In the genomic region with DNA sequence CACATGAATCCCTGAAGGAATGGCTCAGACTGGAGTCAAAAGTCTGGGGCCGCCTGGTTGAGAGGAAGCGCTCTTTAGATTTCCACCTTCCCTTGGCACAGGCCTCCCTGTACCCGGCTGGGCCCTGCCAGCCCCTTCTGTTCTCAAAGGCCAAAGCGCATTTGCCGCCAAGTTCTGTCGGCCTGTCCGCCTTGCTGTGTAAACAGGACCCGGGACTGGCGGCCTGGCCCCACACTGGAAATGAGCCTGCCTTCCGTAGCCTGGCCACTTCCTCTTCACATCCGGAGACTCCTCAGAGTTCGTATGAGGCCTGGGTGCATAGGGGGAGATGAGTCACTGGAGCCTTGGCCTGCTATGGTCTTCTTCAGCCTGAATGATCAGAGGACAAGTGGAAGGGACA, we compare ENCODE assay signal across 9 mouse cellular contexts. TPM values are rescaled to one million over a fixed set of nuclear protein-coding genes. Genes with fewer than 3 reads are reported as not detected.
A peak's percentile ranks its signal among the peaks of the same experiment; 100 is the strongest.
DNase-seq lines count a peak whose midpoint lies in the region; ATAC-seq lines count a peak whose summit lies in the region.
"Had no signal": no experiment of that assay in that cellular context is flagged by ENCODE, and none has a peak within 500 bp of the region (broad histone marks: within the 10 kb centered on the region; RNA-seq: fewer than 3 reads in every experiment).

No protein-coding gene starts in this region.

- H3K4me3 ChIP-seq in hindbrain, embryonic 16.5 days (ENCODE audit: low read length), result no peak overlapping the region
- no peak overlapping the region for H3K4me3 ChIP-seq in hindbrain, embryonic 14.5 days (replicated peaks; ENCODE audit: low read length)
- no peak overlapping the region for H3K4me3 ChIP-seq in heart, embryonic 10.5 days
- no peak overlapping the region for H3K4me3 ChIP-seq in macrophage (ENCODE audit: inconsistent target)

- no peak overlapping the region for H3K9ac ChIP-seq in hindbrain, embryonic 16.5 days (ENCODE audit: low read depth, low read length)
- no peak overlapping the region for H3K9ac ChIP-seq in hindbrain, embryonic 14.5 days

- H3K4me2 ChIP-seq in hindbrain, embryonic 16.5 days (ENCODE audit: low read length), result no peak overlapping the region
- H3K4me2 ChIP-seq in hindbrain, embryonic 14.5 days (replicated peaks), result no peak overlapping the region

- no peaks in the 10 kb centered on the region for H3K36me3 ChIP-seq in hindbrain, embryonic 16.5 days (ENCODE audit: control insufficient read depth, insufficient read depth, low read length)
- H3K36me3 ChIP-seq in hindbrain, embryonic 14.5 days (replicated peaks; ENCODE audit: control insufficient read depth, insufficient read depth), result no peaks in the 10 kb centered on the region
- no peaks in the 10 kb centered on the region for H3K36me3 ChIP-seq in heart, embryonic 10.5 days
- no peaks in the 10 kb centered on the region for H3K36me3 ChIP-seq in macrophage (ENCODE audit: inconsistent target)

- DNase-seq in hindbrain, embryonic 14.5 days (ENCODE audit: low spot score), result no peak
- peak; percentile 60 for DNase-seq in adrenal gland, postnatal 36 days
- no peak for DNase-seq in heart, embryonic 10.5 days (ENCODE audit: low spot score)
- DNase-seq in kidney, postnatal 10 days, result peak; percentile 71
- no peak for DNase-seq in spleen, adult 18-20 months
- DNase-seq in yolk sac, embryonic 10.5 days (ENCODE audit: low spot score), result no peak

- 0 out of 2 replicates have a peak, but pooled peaks cover 4% of the 10 kb centered on the region for H3K27me3 ChIP-seq in hindbrain, embryonic 16.5 days (replicated peaks; ENCODE audit: control insufficient read depth, insufficient read depth, low read length)
- H3K27me3 ChIP-seq in hindbrain, embryonic 14.5 days (ENCODE audit: control insufficient read depth, insufficient read depth, low read length), result peaks cover 9% of the 10 kb centered on the region; the same call in 1 of the 2 replicates
- H3K27me3 ChIP-seq in heart, embryonic 10.5 days (ENCODE audit: insufficient read depth, poor library complexity, severe bottlenecking), result no peaks in the 10 kb centered on the region

- H3K4me1 ChIP-seq in hindbrain, embryonic 16.5 days (ENCODE audit: control insufficient read depth, insufficient read depth, low read depth, low read length), result peaks cover 11% of the 10 kb centered on the region
- peaks cover under 1% of the 10 kb centered on the region; the same call in 1 of the 2 replicates for H3K4me1 ChIP-seq in hindbrain, embryonic 14.5 days (replicated peaks; ENCODE audit: control insufficient read depth, insufficient read depth, low read length)
- H3K4me1 ChIP-seq in heart, embryonic 10.5 days, result peaks cover 57% of the 10 kb centered on the region

- H3K9me3 ChIP-seq in hindbrain, embryonic 16.5 days (ENCODE audit: control insufficient read depth, low read length), result no peaks in the 10 kb centered on the region
- no peaks in the 10 kb centered on the region for H3K9me3 ChIP-seq in hindbrain, embryonic 14.5 days (ENCODE audit: control insufficient read depth, low read length)
- H3K9me3 ChIP-seq in heart, embryonic 10.5 days, result no peaks in the 10 kb centered on the region

- WGBS in hindbrain, embryonic 16.5 days, result 59% methylated on average over 12 of the region's 12 CpGs
- 68% methylated on average over 12 of the region's 12 CpGs for WGBS in hindbrain, embryonic 14.5 days
- WGBS in heart, embryonic 10.5 days, result 62% methylated on average over 12 of the region's 12 CpGs
- 4% methylated on average over 12 of the region's 12 CpGs for WGBS in macrophage (ENCODE audit: missing documents)

- ATAC-seq in hindbrain, embryonic 16.5 days, result peak; percentile 69; the same call in 1 of the 2 replicates
- ATAC-seq in hindbrain, embryonic 14.5 days (ENCODE audit: low FRiP score), result no peak

- no peak overlapping the region; the same call in 1 of the 2 replicates for H3K27ac ChIP-seq in hindbrain, embryonic 16.5 days (ENCODE audit: low read depth, low read length)
- H3K27ac ChIP-seq in hindbrain, embryonic 14.5 days, result no peak overlapping the region
- H3K27ac ChIP-seq in heart, embryonic 10.5 days, result peak overlapping the region; percentile 75
- peak overlapping the region; percentile 95 for H3K27ac ChIP-seq in macrophage

- H3K79me2 ChIP-seq in macrophage (ENCODE audit: inconsistent target), result no peaks in the 10 kb centered on the region

RNA-seq across cellular contexts. Expression of gene Lctl, which starts 27.9 kb away (rescaled TPM):
- not detected in 2 replicates for polyA plus RNA-seq in hindbrain, embryonic 16.5 days (2015; fragmentation: Nextera tagmentation; extraction: Ambion mirVana)
- polyA plus RNA-seq in hindbrain, embryonic 14.5 days (2014; fragmentation: Nextera tagmentation; extraction: Ambion mirVana), result not detected in 2 replicates
- total RNA-seq in adrenal gland, postnatal 36 days (2021), result 1 to 10 TPM in 1 of 2 experiments, under 1 TPM in 1; 0.69 to 2.6 TPM
- polyA plus RNA-seq in heart, embryonic 10.5 days (2016; fragmentation: Nextera tagmentation; extraction: Ambion mirVana), result not detected in 2 replicates
- total RNA-seq in macrophage (2018; cell fraction: chromatin; rRNA removed), result not detected
- total RNA-seq in macrophage (2018; cell fraction: cytosol; rRNA removed), result not detected
- not detected for total RNA-seq in macrophage (2018; cell fraction: nucleus; rRNA removed)
- polyA plus RNA-seq in macrophage (2018), result not detected in 3 replicates
- total RNA-seq: neutrophil, adult 5-6 weeks had no signal

Comparison
In these comparisons a context has a peak if more than half of its experiments do, and no peak if none do; other contexts are left out.
1. H3K27ac ChIP-seq: peak in heart, embryonic 10.5 days (single experiment) and macrophage (single experiment); none in hindbrain, embryonic 16.5 days (single experiment) and hindbrain, embryonic 14.5 days (single experiment).
2. DNase-seq: peak in adrenal gland, postnatal 36 days (2 of 2) and kidney, postnatal 10 days (single experiment); none in hindbrain, embryonic 14.5 days (single experiment), heart, embryonic 10.5 days (single experiment), spleen, adult 18-20 months (0 of 2) and yolk sac, embryonic 10.5 days (single experiment).